Mouse (Mus musculus) embryo, embryonic 11 days (tissue): ENCODE results near the gene Klra10.
"Not testable (repeated sequence)": the region's sequence is repeated elsewhere in the genome, so short reads cannot be mapped to it uniquely, and the experiment has no call there.

Source experiments
- DNase-seq: peaks from one replicate; pipeline ENCODE4 v3.0.0-alpha.2; 2015

Gene Klra10

DNA sequence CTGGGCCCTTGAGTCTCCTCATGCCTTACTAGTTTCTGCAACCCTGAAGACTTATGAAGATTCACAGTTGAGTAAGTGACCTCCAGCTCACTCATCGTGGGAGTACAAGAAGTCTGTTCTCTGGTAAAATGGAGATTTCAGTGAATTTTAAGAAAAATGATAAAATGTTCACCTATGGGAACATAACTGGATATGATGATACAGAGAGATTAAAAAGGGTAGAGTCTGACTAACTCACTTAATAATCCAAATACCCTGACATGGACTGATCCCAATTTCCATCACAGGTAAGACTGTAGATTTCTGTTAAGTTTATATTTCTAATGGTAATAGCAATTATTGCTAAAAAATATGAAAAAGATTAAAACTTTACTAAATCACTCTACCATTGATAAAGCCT is at the start of gene Klra10:
TSS of gene Klra10 (minus strand) at position 101 of the 400 bp plus-strand sequence.
- DNase-seq = not testable (repeated sequence)

DNA sequence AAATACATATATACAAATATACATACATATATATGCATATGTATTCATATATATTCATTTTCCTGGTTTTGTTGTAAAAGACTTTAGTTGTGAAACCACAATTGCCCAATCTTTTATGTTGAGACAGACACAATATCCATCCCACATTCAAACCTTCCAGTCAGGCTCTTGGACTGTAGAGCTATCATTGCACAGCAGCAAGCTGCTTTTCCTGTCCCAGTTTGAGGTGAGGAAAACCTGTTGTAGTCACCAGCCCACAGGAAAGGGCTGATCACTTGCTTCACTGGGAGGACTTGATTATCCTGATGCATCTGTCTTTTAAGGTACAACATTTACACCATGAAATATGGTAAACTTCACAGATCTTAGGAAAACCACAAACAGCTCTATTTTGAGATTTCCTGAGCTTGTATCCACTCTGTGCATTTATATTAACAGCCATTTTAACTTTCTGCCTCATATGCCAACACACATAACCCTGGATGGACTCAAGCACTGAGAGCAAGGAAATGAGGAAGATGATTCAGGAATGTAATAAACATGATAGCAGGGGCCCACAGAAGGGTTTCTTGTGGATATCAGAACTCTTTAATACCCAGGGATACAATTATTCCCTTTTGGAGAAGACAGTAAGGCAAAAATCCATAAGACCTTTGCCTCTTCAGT is 6.4 kb upstream of the Klra10 start:
- no peak for DNase-seq

DNA sequence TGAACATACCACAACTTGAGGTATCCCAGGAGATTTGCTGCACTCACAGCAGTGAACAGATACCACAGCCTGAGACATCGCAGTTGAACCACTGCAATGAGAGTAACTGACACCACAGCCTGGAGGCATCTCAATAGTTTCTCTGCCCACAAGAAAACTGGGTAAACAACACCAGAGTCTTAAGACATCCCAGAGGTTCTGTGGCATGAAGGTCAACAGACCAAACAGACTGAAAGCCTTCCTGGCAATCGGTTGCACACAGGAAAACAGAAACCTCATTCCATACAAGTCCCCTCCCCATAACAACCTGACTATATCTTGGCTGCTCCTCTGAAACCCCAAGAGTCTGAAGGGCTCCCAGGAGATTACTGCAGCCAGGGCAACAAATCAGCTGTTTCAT is 26.4 kb downstream of the Klra10 start:
- DNase-seq = no peak

DNA sequence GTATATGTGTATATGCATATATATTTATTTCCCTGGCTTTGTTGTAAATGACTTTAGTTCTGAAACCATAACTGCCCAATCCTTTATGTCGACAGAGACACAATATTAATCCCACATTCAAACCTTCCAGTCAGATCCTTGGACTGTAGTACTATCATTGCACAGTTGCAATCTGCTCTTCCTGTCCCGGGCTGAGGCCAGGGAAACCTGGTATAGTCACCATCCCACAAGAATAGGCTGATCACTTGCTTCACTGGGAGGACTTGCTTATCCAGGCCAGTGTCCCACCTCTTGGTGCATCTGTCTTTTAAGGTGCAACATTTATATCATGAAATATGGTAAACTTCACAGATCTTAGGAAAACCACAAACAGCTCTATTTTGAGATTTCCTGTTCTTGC is 44.2 kb downstream of the Klra10 start:
- DNase-seq = no peak

DNA sequence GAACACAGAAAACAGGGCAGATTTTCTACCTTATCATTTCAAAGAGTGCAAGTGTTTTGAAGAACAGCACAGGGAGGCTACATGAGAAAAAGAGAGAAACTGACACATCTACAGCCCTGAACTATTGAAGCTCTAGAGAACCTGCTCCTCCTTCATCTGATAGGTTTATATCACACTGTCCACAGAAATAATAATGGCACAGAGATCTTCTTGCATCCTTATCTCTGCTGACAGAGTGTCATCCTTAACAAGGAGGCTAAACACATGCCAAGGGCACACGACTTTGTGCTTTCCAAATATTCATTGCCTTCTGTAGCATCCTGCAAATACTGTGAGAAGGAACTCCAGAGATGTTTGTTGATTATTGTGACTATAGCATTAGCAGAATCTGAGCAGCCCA is 45.1 kb downstream of the Klra10 start:
- no peak for DNase-seq

DNA sequence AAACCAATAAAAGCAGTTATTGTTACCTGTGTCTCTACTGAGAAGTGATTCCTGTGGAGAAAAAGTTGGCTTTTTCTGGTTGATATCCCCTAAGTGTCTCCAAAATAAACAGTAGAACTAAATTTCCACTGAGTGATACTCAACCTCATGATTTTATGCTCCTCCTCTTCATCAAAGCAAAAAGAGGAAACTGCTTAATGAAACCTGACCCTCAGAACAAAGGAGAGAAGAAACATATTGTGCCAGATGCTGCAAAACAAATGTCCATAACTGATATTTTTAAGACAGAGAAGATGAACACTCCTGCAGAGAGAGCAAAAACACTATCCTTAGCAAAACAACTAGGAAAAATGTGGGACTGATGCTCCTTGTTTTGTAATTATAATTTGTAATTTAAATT is 48.5 kb downstream of the Klra10 start, which contains the start of gene Klra7:
TSS of gene Klra7 (minus strand) at position 101 of the 400 bp plus-strand sequence.
- no peak for DNase-seq
